Mouse (Mus musculus) G1E (cell line): Measurements from ENCODE around the gene Ppil6. TPM values are rescaled to one million over a fixed set of nuclear protein-coding genes. Genes with fewer than 3 reads are reported as not detected.

Source experiments
- ATAC-seq: 2 replicates; pipeline ENCODE4 v1.8.0; 2016; ENCODE audit warnings: mild to moderate bottlenecking; ENCODE audit not compliant: insufficient number of reproducible peaks, poor library complexity, low FRiP score, severe bottlenecking; ENCODE audit errors: extremely low read depth
- DNase-seq: peaks from one replicate; pipeline ENCODE4 v3.0.0; 2012; ENCODE audit warnings: low spot score
- H3K27me3 ChIP-seq: 2 replicates; pipeline ENCODE4 v1.6.1; 2012; ENCODE audit warnings: mild to moderate bottlenecking, low read length, inconsistent platforms; ENCODE audit not compliant: insufficient read depth
- H3K36me3 ChIP-seq: replicated peaks from 2 replicates; pipeline ENCODE3; 2012; ENCODE audit warnings: mild to moderate bottlenecking, inconsistent platforms
- H3K4me1 ChIP-seq: 2 replicates; pipeline ENCODE4 v1.6.1; 2012; ENCODE audit warnings: low read depth, low read length, inconsistent platforms, mixed read lengths; ENCODE audit not compliant: insufficient read depth
- H3K4me3 ChIP-seq: 2 replicates; pipeline ENCODE4 v1.5.1; 2012; ENCODE audit warnings: low read depth, mild to moderate bottlenecking, inconsistent platforms, low read length, moderate library complexity, mixed read lengths
- H3K9me3 ChIP-seq: replicated peaks from 2 replicates; pipeline ENCODE4 v1.6.1; 2012; ENCODE audit warnings: inconsistent platforms
- CTCF ChIP-seq: IDR thresholded peaks from 2 replicates; pipeline ENCODE4 v1.5.1; 2012; ENCODE audit warnings: low read depth, low read length, inconsistent platforms, mixed read lengths
- GATA1 ChIP-seq: IDR thresholded peaks from 2 replicates; pipeline ENCODE4 v1.6.1; 2012; ENCODE audit warnings: borderline replicate concordance, low read length, inconsistent platforms, mixed read lengths
- GATA2 ChIP-seq: IDR thresholded peaks from 2 replicates; pipeline ENCODE4 v1.6.1; 2012; ENCODE audit warnings: low read depth, low read length, inconsistent platforms, borderline replicate concordance
- POLR2AphosphoS5 ChIP-seq: IDR thresholded peaks from 2 replicates; pipeline ENCODE4 v1.6.1; 2012; ENCODE audit warnings: low read depth, low read length, inconsistent platforms; ENCODE audit not compliant: insufficient replicate concordance
- TAL1 ChIP-seq: conservative IDR thresholded peaks from 2 replicates; pipeline ENCODE4 v1.6.1; 2012; ENCODE audit warnings: low read depth, low read length, inconsistent platforms, mixed read lengths
- polyA plus RNA-seq: library from polyadenylated mRNA; stranded (reverse); fragments of >175 nt; gene quantifications from 2 replicates; pipeline ENCODE4 v1.2.3, GENCODE M21; 2012
- total RNA-seq, 2 experiments: library from RNA; stranded (forward) in 1 of 2; stranded (reverse) in 1 of 2; fragments of 200-1000 nt in 1 of 2; fragments of >200 nt in 1 of 2; fragmentation: Nextera tagmentation in 1 of 2; gene quantifications; 2 replicates each; pipeline ENCODE4 v1.2.3; 2014 to 2017

Ppil6 gene
- total and polyA plus RNA-seq, 3 experiments, result 0.14 to 0.16 TPM; not detected in 1

DNA sequence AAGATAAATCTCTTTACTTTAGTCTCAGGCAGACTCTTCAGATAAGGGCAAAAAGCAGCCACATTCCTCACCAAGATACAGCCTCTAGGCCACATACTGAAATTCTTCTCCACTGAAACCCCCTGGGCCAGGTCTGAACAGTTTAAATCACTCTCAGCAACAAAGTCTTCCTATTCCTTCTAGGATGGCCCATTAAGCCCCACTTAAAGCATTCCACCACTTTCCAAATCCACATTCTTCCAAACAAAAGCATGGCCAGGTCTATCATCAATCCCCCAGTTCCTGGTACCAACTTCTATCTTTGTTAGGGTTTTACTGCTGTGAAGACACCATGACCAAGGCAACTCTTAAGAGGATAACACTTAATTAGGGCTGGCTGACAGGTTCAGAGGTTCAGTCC is 17.7 kb upstream of the Ppil6 start:
- Histone ChIP-seq H3K27me3 (no peaks in the 10 kb centered on the region), H3K36me3 (peaks cover 4% of the 10 kb centered on the region), H3K4me3 (no peak overlapping the region), H3K9me3 (no peaks in the 10 kb centered on the region), H3K4me1 (peaks cover 61% of the 10 kb centered on the region)
- TF ChIP-seq GATA2 (no peak), POLR2AphosphoS5 (no peak), TAL1 (no peak), GATA1 (no peak)
- no peak for DNase-seq
- no peak for ATAC-seq

DNA sequence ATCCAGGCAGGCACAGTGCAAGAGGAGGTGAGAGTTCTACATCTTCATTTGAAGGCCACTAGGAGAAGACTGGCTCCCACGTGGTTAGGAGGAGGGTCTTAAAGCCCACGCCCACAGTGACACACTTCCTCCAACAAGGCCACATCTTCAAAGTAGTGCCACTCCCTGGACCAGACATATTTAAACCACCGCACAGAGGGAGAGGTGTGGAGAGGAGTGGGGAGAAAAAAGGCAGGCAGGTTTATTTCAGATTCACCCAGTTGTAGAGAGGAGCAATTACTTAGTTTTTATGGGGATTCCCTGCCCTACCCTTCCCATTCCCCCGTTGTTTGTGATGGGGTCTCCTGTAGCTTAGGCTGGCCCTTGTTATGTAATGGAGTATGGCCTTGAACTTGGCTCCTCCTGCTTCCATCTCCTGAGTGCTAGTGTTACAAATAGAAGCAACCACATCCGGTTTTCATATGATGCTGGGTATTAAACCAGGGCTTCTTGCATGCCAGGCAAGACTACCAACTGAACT is 17.2 kb upstream of the Ppil6 start:
- peaks cover 66% of the 10 kb centered on the region for H3K4me1 ChIP-seq
- no peaks in the 10 kb centered on the region for H3K27me3 ChIP-seq
- no peak for TF ChIP-seq GATA2
- no peak for ATAC-seq
- peaks cover 7% of the 10 kb centered on the region for H3K36me3 ChIP-seq
- H3K4me3 ChIP-seq, result peak overlapping the region; percentile 18; the same call in 1 of the 2 replicates
- no peaks in the 10 kb centered on the region for H3K9me3 ChIP-seq
- no peak for DNase-seq

DNA sequence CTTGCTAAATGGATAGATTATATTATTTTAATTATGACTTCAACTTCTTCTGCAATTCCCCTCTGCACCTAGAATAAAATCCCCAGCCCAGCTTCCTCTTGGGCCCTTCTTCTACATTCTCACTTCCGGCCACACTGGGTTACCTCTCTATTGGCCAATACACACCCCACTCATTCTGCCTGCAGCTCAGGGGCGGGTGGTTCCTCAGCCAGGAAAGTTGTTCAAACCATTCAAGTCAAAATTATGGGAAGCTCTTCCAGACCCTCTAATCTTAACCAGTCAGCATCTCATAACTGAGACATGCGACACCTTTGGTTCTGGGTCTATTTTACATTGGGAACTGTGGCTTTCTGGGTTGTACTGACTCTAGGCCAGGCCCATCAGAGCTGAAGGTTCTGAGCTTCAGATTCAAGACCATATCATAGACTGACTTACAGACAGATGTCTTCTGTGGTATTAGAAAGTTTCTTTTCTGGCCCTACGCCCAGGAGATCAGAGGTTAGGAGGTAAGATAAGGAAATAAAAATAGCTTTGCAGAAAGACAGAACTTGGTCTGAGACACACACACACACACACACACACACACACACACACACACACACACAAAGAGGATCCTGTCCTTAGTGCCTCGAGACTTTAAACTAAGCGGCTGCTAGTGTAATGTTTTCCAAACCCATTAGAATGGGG is 16.3 kb upstream of the Ppil6 start:
- H3K9me3 ChIP-seq, result no peaks in the 10 kb centered on the region
- TF ChIP-seq POLR2AphosphoS5 (no peak), GATA1 (no peak), GATA2 (no peak), TAL1 (no peak), CTCF (no peak)
- peaks cover 13% of the 10 kb centered on the region for H3K36me3 ChIP-seq
- ATAC-seq (peak; percentile 29; the same call in 1 of the 2 replicates), DNase-seq (peak; percentile 70)
- peaks cover 74% of the 10 kb centered on the region for H3K4me1 ChIP-seq
- no peak overlapping the region for H3K4me3 ChIP-seq
- no peaks in the 10 kb centered on the region for H3K27me3 ChIP-seq

DNA sequence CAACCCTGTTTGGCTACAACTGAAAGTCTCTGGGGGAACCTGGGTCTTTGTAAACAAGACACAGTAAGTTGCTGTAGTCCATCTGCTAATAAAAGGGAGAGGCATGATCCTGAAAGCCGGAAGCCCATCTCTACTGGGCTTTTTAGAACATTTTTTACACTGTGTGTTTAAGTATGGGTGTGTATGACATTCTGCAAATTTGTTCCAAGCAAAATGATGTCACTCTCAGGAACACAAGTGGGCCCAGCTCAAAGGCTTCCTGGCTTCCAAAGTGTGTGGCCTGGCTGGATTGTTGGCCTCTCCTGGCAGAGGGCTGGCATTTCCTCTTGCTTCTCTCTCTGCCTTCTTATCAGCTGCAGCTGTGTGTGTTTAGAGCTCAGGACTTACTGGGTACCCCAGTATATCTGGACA is 15.3 kb upstream of the Ppil6 start:
- peaks cover 83% of the 10 kb centered on the region for H3K4me1 ChIP-seq
- no peak for ATAC-seq
- DNase-seq, result no peak
- no peak for TF ChIP-seq POLR2AphosphoS5
- no peak for TF ChIP-seq GATA2
- TF ChIP-seq TAL1, result no peak
- TF ChIP-seq CTCF, result no peak
- TF ChIP-seq GATA1, result no peak
- no peaks in the 10 kb centered on the region for H3K9me3 ChIP-seq
- no peaks in the 10 kb centered on the region for H3K27me3 ChIP-seq
- peaks cover 24% of the 10 kb centered on the region for H3K36me3 ChIP-seq
- H3K4me3 ChIP-seq, result peak overlapping the region; percentile 34; the same call in 1 of the 2 replicates

DNA sequence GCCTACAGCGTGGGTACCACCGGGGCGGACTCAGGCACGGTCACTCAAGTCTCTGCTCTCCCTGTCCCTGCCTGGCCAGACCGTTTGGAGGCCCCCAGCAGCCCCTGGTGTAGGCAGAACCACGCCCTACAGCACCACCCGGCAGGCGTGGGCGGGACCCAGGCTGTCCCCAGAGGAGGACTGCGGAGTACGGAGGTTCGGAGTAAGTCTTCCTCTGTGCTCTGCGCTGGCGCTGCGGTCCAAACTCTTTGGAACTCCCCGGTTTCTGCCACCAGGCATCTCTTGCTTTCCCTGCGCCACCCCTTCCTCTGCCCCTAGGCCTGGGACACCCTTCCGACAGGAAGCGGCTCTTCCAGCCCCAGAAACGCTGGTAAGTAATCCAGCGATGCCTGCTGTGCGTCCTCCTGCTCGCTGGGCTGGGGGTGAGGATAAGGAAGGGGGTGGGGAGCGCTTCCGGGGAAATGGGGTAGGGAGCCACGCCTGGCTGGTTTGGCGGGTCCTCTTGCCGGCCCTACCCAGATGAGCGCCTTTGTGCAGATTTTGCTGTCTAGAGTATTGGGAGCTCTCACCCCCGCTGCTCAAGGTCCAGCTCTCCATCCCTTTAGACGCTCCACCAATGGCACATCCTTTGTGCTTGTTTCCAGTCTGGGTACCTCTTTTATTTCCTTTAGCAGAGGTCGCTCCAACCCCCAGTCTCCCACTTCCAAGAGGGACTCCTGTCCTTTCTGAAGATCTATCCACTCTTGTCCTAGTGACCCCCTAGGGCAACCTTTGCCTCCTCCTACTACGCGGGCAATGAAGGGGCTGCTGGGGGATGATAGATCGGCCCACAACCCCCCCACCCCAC is 13.8 kb upstream of the Ppil6 start, which contains the start of gene Mical1:
Gene Mical1 (plus strand): TSS at position 144 of the 847 bp plus-strand sequence.
- peak within 1 kb of the TSS; percentile 77 for H3K4me3 ChIP-seq
- TF ChIP-seq GATA1, result no peak
- ATAC-seq (peak; percentile 46), DNase-seq (peak; percentile 77)
- H3K36me3 ChIP-seq, result peaks cover 38% of the 10 kb centered on the region
- no peaks in the 10 kb centered on the region for H3K27me3 ChIP-seq
- H3K4me1 ChIP-seq, result peaks cover 94% of the 10 kb centered on the region
- H3K9me3 ChIP-seq, result no peaks in the 10 kb centered on the region

DNA sequence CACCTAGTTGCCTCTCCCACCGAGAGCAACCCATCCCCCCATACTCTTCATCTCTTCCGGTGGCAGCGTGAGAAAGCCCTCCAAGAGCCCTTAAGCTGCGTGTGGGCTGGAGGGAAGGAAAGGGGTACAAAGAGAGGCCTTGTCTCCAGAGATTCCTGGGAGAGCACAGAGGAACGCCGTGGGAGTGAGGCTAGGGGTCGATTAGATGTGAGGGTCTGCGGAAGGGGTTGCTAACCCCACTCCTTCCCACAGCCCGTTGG is 13.3 kb upstream of the Ppil6 start:
- DNase-seq, result no peak

More for the DNA sequence above, 13.3 kb upstream of the Ppil6 start:
- Histone ChIP-seq H3K4me3 (peak overlapping the region; percentile 77), H3K27me3 (no peaks in the 10 kb centered on the region), H3K9me3 (no peaks in the 10 kb centered on the region), H3K4me1 (peaks cover 98% of the 10 kb centered on the region), H3K36me3 (peaks cover 43% of the 10 kb centered on the region)
- TF ChIP-seq POLR2AphosphoS5 (no peak), CTCF (no peak), TAL1 (no peak), GATA2 (no peak), GATA1 (no peak)
- no peak for ATAC-seq
